Mouse (Mus musculus) heart, embryonic 15.5 days (tissue): ENCODE measurements at regions not wholly inside any gene's neighbourhood (a gene's known extent, or its start where the extent isn't known, plus 50 kb on each side); places are given as distances from the start of the nearest gene placed in this dataset.

ENCODE experiments used
- ATAC-seq: fragments of 200-750 bp; cut with Nextera tagmentation; replicated peaks from 2 replicates; pipeline ENCODE4 v1.8.0; 2017; ENCODE audit warnings: low read depth, moderate TSS enrichment; ENCODE audit not compliant: insufficient number of reproducible peaks, insufficient read depth, low FRiP score
- H3K27ac ChIP-seq: fragments of 300-500 bp; sonication (generic); 2 replicates; pipeline ENCODE4 v1.5.1; 2015; ENCODE audit warnings: mild to moderate bottlenecking, inconsistent platforms
- H3K27me3 ChIP-seq: fragments of 300-500 bp; sonication (generic); 2 replicates; pipeline ENCODE4 v1.6.1; 2015; ENCODE audit warnings: inconsistent platforms
- H3K36me3 ChIP-seq: fragments of 300-500 bp; sonication (generic); 2 replicates; pipeline ENCODE4 v1.6.1; 2015; ENCODE audit warnings: mild to moderate bottlenecking, inconsistent platforms
- H3K4me1 ChIP-seq: fragments of 300-500 bp; sonication (generic); replicated peaks from 2 replicates; pipeline ENCODE4 v1.6.1; 2015; ENCODE audit warnings: inconsistent platforms
- H3K4me2 ChIP-seq: fragments of 300-500 bp; sonication (generic); 2 replicates; pipeline ENCODE4 v1.6.1; 2015; ENCODE audit warnings: inconsistent platforms, mild to moderate bottlenecking, moderate library complexity
- H3K4me3 ChIP-seq: fragments of 300-500 bp; sonication (generic); 2 replicates; pipeline ENCODE4 v1.5.1; 2015; ENCODE audit warnings: mild to moderate bottlenecking, inconsistent platforms
- H3K9ac ChIP-seq: fragments of 300-500 bp; sonication (generic); 2 replicates; pipeline ENCODE4 v1.6.1; 2015; ENCODE audit warnings: mild to moderate bottlenecking, inconsistent platforms
- H3K9me3 ChIP-seq: fragments of 300-500 bp; sonication (generic); replicated peaks from 2 replicates; pipeline ENCODE4 v1.6.1; 2016; ENCODE audit warnings: inconsistent platforms
- WGBS: fragments of 180-500 bp; shearing (Covaris S2); methylation state at CpG from one replicate; pipeline ENCODE4 v1.1.7; 2015; ENCODE audit warnings: mixed read lengths; 5-methylcytosine and 5-hydroxymethylcytosine counted together

- no peak for ATAC-seq
- WGBS: 74% methylated on average over 10 of the region's 10 CpGs
- no peaks in the 10 kb centered on the region for H3K9me3 ChIP-seq
- H3K9ac ChIP-seq: no peak overlapping the region
- no peak overlapping the region for H3K4me2 ChIP-seq
- H3K4me3 ChIP-seq: no peak overlapping the region
- H3K27me3 ChIP-seq: no peaks in the 10 kb centered on the region
- no peaks in the 10 kb centered on the region for H3K4me1 ChIP-seq
- H3K27ac ChIP-seq: no peak overlapping the region
- no peaks in the 10 kb centered on the region for H3K36me3 ChIP-seq
These were observed 132.1 kb upstream of the Hhip start for GRCm38 (mm10) chr8:80189797-80190509.

GRCm38 (mm10) chr8:80185286-80185685, 127.5 kb upstream of the Hhip start:
- Histone ChIP-seq H3K9me3 (no peaks in the 10 kb centered on the region), H3K4me1 (no peaks in the 10 kb centered on the region), H3K27me3 (no peaks in the 10 kb centered on the region), H3K4me3 (no peak overlapping the region), H3K4me2 (no peak overlapping the region), H3K9ac (no peak overlapping the region), H3K27ac (no peak overlapping the region), H3K36me3 (no peaks in the 10 kb centered on the region)
- ATAC-seq: no peak
- WGBS: 30% methylated on average over 4 of the region's 4 CpGs

GRCm38 (mm10) chr8:80168688-80169087, 110.9 kb upstream of the Hhip start:
- Histone ChIP-seq H3K4me2 (no peak overlapping the region), H3K4me3 (no peak overlapping the region), H3K4me1 (no peaks in the 10 kb centered on the region), H3K9me3 (no peaks in the 10 kb centered on the region), H3K27me3 (no peaks in the 10 kb centered on the region), H3K36me3 (no peaks in the 10 kb centered on the region), H3K27ac (no peak overlapping the region), H3K9ac (no peak overlapping the region)
- WGBS: 49% methylated on average over 9 of the region's 9 CpGs
- no peak for ATAC-seq

GRCm38 (mm10) chr8:80149458-80150083, 91.8 kb upstream of the Hhip start:
- H3K27me3 ChIP-seq: no peaks in the 10 kb centered on the region
- no peaks in the 10 kb centered on the region for H3K4me1 ChIP-seq
- no peak overlapping the region for H3K4me3 ChIP-seq
- H3K9me3 ChIP-seq: no peaks in the 10 kb centered on the region
- H3K9ac ChIP-seq: no peak overlapping the region
- ATAC-seq: no peak
- no peaks in the 10 kb centered on the region for H3K36me3 ChIP-seq
- no peak overlapping the region for H3K4me2 ChIP-seq
- WGBS: 65% methylated on average over 9 of the region's 9 CpGs
- no peak overlapping the region for H3K27ac ChIP-seq

- no peaks in the 10 kb centered on the region for H3K4me1 ChIP-seq
- H3K27me3 ChIP-seq: no peaks in the 10 kb centered on the region
- no peak overlapping the region for H3K27ac ChIP-seq
- WGBS: 75% methylated on average over 3 of the region's 3 CpGs
- H3K4me2 ChIP-seq: no peak overlapping the region
- H3K4me3 ChIP-seq: no peak overlapping the region
- no peak overlapping the region for H3K9ac ChIP-seq
- no peaks in the 10 kb centered on the region for H3K9me3 ChIP-seq
- H3K36me3 ChIP-seq: no peaks in the 10 kb centered on the region
- no peak for ATAC-seq
These were observed 90.1 kb upstream of the Hhip start for GRCm38 (mm10) chr8:80147929-80148328.

- no peak for ATAC-seq
- Histone ChIP-seq H3K9me3 (no peaks in the 10 kb centered on the region), H3K9ac (no peak overlapping the region), H3K27ac (no peak overlapping the region), H3K36me3 (no peaks in the 10 kb centered on the region), H3K4me1 (no peaks in the 10 kb centered on the region), H3K4me2 (no peak overlapping the region), H3K4me3 (no peak overlapping the region), H3K27me3 (no peaks in the 10 kb centered on the region)
- 76% methylated on average over 6 of the region's 6 CpGs for WGBS
These were observed 80.7 kb upstream of the Hhip start for GRCm38 (mm10) chr8:80138481-80138880.

GRCm38 (mm10) chr8:80120378-80120965, 62.7 kb upstream of the Hhip start:
- WGBS: 79% methylated on average over 3 of the region's 3 CpGs
- H3K27ac ChIP-seq: no peak overlapping the region
- no peaks in the 10 kb centered on the region; the same call in 1 of the 2 replicates for H3K27me3 ChIP-seq
- H3K9me3 ChIP-seq: no peaks in the 10 kb centered on the region
- no peak overlapping the region for H3K4me2 ChIP-seq
- ATAC-seq: no peak
- no peaks in the 10 kb centered on the region for H3K36me3 ChIP-seq
- no peak overlapping the region for H3K9ac ChIP-seq
- no peak overlapping the region for H3K4me3 ChIP-seq
- peaks cover 3% of the 10 kb centered on the region; the same call in 1 of the 2 replicates for H3K4me1 ChIP-seq

GRCm38 (mm10) chr8:80117328-80117727, 59.5 kb upstream of the Hhip start:
- Histone ChIP-seq H3K4me3 (no peak overlapping the region), H3K4me2 (no peak overlapping the region), H3K36me3 (no peaks in the 10 kb centered on the region), H3K27me3 (no peaks in the 10 kb centered on the region; the same call in 1 of the 2 replicates), H3K9ac (no peak overlapping the region), H3K27ac (no peak overlapping the region), H3K4me1 (peaks cover 3% of the 10 kb centered on the region; the same call in 1 of the 2 replicates), H3K9me3 (no peaks in the 10 kb centered on the region)
- WGBS: 33% methylated on average over 4 of the region's 4 CpGs
- no peak for ATAC-seq
